Mouse (Mus musculus) ES-Bruce4 (cell line): ENCODE measurements around the gene Wipi2.

Experiments used
- CTCF ChIP-seq: IDR thresholded peaks from one replicate; pipeline ENCODE4 v1.8.1; 2011; ENCODE audit warnings: low read depth, low read length
- POLR2A ChIP-seq: IDR thresholded peaks from one replicate; pipeline ENCODE4 v1.8.1; 2011; ENCODE audit warnings: low read length; ENCODE audit not compliant: insufficient read depth

- TF ChIP-seq CTCF (no peak), POLR2A (no peak)
These were observed 86.5 kb downstream of the Wipi2 start for GRCm38 (mm10) chr5:142713966-142714365.
